Mouse (Mus musculus) CH12.LX (cell line): ENCODE data around the gene Plscr1. TPM values are rescaled to one million over a fixed set of nuclear protein-coding genes. Genes with fewer than 3 reads are reported as not detected.

ENCODE experiments used
- DNase-seq: peaks from one replicate; pipeline ENCODE4 v3.0.0-alpha.2; 2013; ENCODE audit errors: extremely low read depth
- H3K27ac ChIP-seq: 2 replicates; pipeline ENCODE4 v1.5.1; 2012; ENCODE audit warnings: low read depth, mild to moderate bottlenecking, control low read depth, moderate library complexity; ENCODE audit not compliant: insufficient read depth
- H3K27me3 ChIP-seq: replicated peaks from 2 replicates; pipeline ENCODE3; 2012; ENCODE audit warnings: inconsistent platforms
- H3K36me3 ChIP-seq, 2 experiments: replicated peaks in 1 of 2; 2 replicates each; pipeline versions ENCODE3 to v1.6.1; 2012; ENCODE audit warnings: inconsistent platforms in 1 of 2, low read length in 1 of 2, mild to moderate bottlenecking in 1 of 2, mixed read lengths in 1 of 2, moderate library complexity in 1 of 2; ENCODE audit not compliant: control insufficient read depth in 1 of 2, insufficient read depth in 1 of 2
- H3K4me1 ChIP-seq, 2 experiments: 2 replicates each; pipeline ENCODE4 v1.6.1; 2012; ENCODE audit warnings: inconsistent platforms in 1 of 2, moderate library complexity in 1 of 2; ENCODE audit not compliant: insufficient read depth in 2 of 2, control insufficient read depth in 1 of 2
- H3K4me2 ChIP-seq: 2 replicates; pipeline ENCODE4 v1.6.1; 2012; ENCODE audit warnings: low read depth, mild to moderate bottlenecking, control low read depth; ENCODE audit not compliant: poor library complexity, insufficient read depth, severe bottlenecking
- H3K4me3 ChIP-seq, 3 experiments: fragments of 150-350 bp in 1 of 3; sonication (generic) in 1 of 3; replicated peaks in 1 of 3; 2 replicates each; pipeline versions ENCODE3 to v1.5.1; 2011 to 2012; ENCODE audit warnings: low read depth in 2 of 3, low read length in 2 of 3, mild to moderate bottlenecking in 2 of 3, moderate library complexity in 2 of 3, control low read depth in 1 of 3, improper control_type of control experiment in 1 of 3, inconsistent platforms in 1 of 3, mixed read lengths in 1 of 3; ENCODE audit not compliant: poor library complexity in 1 of 3
- H3K79me2 ChIP-seq: replicated peaks from 2 replicates; pipeline ENCODE4 v1.6.1; 2012; ENCODE audit warnings: mild to moderate bottlenecking, moderate library complexity; ENCODE audit not compliant: control insufficient read depth, poor library complexity, insufficient read depth, severe bottlenecking; ENCODE audit errors: extremely low read depth
- H3K9ac ChIP-seq: 2 replicates; pipeline ENCODE4 v1.6.1; 2012; ENCODE audit warnings: low read depth, mild to moderate bottlenecking, control low read depth, moderate library complexity; ENCODE audit not compliant: insufficient read depth
- H3K9me3 ChIP-seq: replicated peaks from 2 replicates; pipeline ENCODE3; 2012; ENCODE audit warnings: low read length, inconsistent platforms, mixed read lengths
- CHD2 ChIP-seq: IDR thresholded peaks from 2 replicates; pipeline ENCODE4 v1.6.1; 2011; ENCODE audit warnings: low read length, improper control_type of control experiment
- CTCF ChIP-seq, 2 experiments: IDR thresholded peaks in 1 of 2; conservative IDR thresholded peaks in 1 of 2; 2 replicates each; pipeline ENCODE4 v1.5.1; 2011 to 2012; ENCODE audit warnings: low read depth in 2 of 2, low read length in 2 of 2, improper control_type of control experiment in 1 of 2, inconsistent platforms in 1 of 2, mild to moderate bottlenecking in 1 of 2, moderate library complexity in 1 of 2
- EP300 ChIP-seq: IDR thresholded peaks from 2 replicates; pipeline ENCODE4 v1.6.1; 2011; ENCODE audit warnings: low read length, improper control_type of control experiment
- IRF4 ChIP-seq: IDR thresholded peaks from 2 replicates; pipeline ENCODE4 v1.6.1; 2014; ENCODE audit warnings: low read depth, mild to moderate bottlenecking, inconsistent platforms, low read length, improper control_type of control experiment
- JUN ChIP-seq: IDR thresholded peaks from 2 replicates; pipeline ENCODE4 v1.6.1; 2011; ENCODE audit warnings: low read depth, mild to moderate bottlenecking, low read length, improper control_type of control experiment, moderate library complexity; ENCODE audit not compliant: insufficient read depth
- JUND ChIP-seq: conservative IDR thresholded peaks from 2 replicates; pipeline ENCODE4 v1.6.1; 2011; ENCODE audit warnings: low read depth, low read length, improper control_type of control experiment
- MAX ChIP-seq: IDR thresholded peaks from 2 replicates; pipeline ENCODE4 v1.6.1; 2011; ENCODE audit warnings: low read length, improper control_type of control experiment
- MYC ChIP-seq: IDR thresholded peaks from 2 replicates; pipeline ENCODE4 v1.6.1; 2011; ENCODE audit warnings: low read depth, mild to moderate bottlenecking, improper control_type of control experiment, low read length
- NRF1 ChIP-seq: IDR thresholded peaks from 2 replicates; pipeline ENCODE4 v1.6.1; 2014; ENCODE audit warnings: low read depth, mild to moderate bottlenecking, inconsistent platforms, low read length, improper control_type of control experiment, moderate library complexity
- RAD21 ChIP-seq: IDR thresholded peaks from 2 replicates; pipeline ENCODE4 v1.6.1; 2011; ENCODE audit warnings: low read depth, mild to moderate bottlenecking, low read length, improper control_type of control experiment, moderate library complexity
- RCOR1 ChIP-seq: conservative IDR thresholded peaks from 2 replicates; pipeline ENCODE4 v1.6.1; 2012; ENCODE audit warnings: low read depth, mild to moderate bottlenecking, inconsistent platforms, low read length, improper control_type of control experiment
- SMC3 ChIP-seq: IDR thresholded peaks from 2 replicates; pipeline ENCODE4 v1.6.1; 2011; ENCODE audit warnings: low read depth, low read length, improper control_type of control experiment
- TBP ChIP-seq: conservative IDR thresholded peaks from 2 replicates; pipeline ENCODE4 v1.6.1; 2011; ENCODE audit warnings: low read depth, low read length, improper control_type of control experiment
- ZC3H11A ChIP-seq: IDR thresholded peaks from 2 replicates; pipeline ENCODE4 v1.6.1; 2012; ENCODE audit warnings: low read depth, mild to moderate bottlenecking, inconsistent platforms, low read length, improper control_type of control experiment
- dilution Hi-C: fragments of 300-500 bp; cut with MboI; formaldehyde crosslinking; loops from 2 replicates; pipeline ENCODE4 v1.14.3; 2020; ENCODE audit warnings: low sequenced_read_pairs; ENCODE audit not compliant: extremely low pct_unique_long_range_greater_than_20kb, extremely low pct_ligation_motif_present
- in situ Hi-C: fragments of 300-500 bp; cut with MboI; formaldehyde crosslinking; loops from 3 replicates; pipeline ENCODE4 v1.14.3; 2019; ENCODE audit warnings: low sequenced_read_pairs, low pct_ligation_motif_present, low pct_unique_long_range_greater_than_20kb, mixed read lengths
- polyA plus RNA-seq: library from polyadenylated mRNA; unstranded; fragments of >175 nt; gene quantifications from 2 replicates; pipeline ENCODE4 v1.2.1, GENCODE M21; 2012; ENCODE audit warnings: low read depth; ENCODE audit not compliant: insufficient read length
- total RNA-seq, 2 experiments: library from RNA; depleted of rRNA; stranded (reverse); fragments of 300-350 nt in 1 of 2; fragments of >200 nt in 1 of 2; gene quantifications; 2 replicates each; pipeline ENCODE4 v1.2.3; 2012 to 2014

Gene Plscr1
- total and polyA plus RNA-seq, 3 experiments, result 194 to 489 (median 403) TPM

DNA sequence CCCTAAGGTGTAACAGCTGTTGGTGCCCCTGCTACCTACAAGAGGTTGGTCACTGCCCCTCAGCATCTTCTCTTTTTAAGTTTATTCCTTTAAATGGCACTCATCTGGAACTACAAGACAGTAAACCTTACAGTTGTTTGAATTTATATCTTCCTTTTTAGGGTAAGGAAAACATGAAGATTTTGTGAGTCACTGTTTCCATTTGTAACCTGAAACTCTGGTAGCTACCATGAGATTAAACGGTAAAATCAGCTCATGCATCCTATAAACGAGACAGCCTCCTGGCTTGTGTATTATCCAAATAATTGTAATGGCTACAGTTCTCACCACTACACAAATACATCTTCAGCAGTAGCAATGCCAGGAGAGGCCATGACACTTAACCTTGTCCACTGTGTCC lies 45.2 kb upstream of the Plscr1 start:
- dilution Hi-C loops (no loop called here), in situ Hi-C loops (loop anchor here (25.0 kb wide), 1 partner anchor 408 kb away; no protein-coding TSS in a partner anchor)
- no peaks in the 10 kb centered on the region for H3K79me2 ChIP-seq
- H3K4me2 ChIP-seq, result no peak overlapping the region
- peaks cover 0 to 16% of the 10 kb centered on the region in 2 experiments; a peak in 1 of 4 replicates for H3K4me1 ChIP-seq
- no peaks in the 10 kb centered on the region for H3K9me3 ChIP-seq
- H3K4me3 ChIP-seq, result no peak overlapping the region
- no peak for TF ChIP-seq NRF1
- TF ChIP-seq JUND, result peak; percentile 88
- TF ChIP-seq EP300, result peak; percentile 69
- TF ChIP-seq JUN, result peak; percentile 53
- H3K36me3 ChIP-seq, result no peaks in the 10 kb centered on the region
- no peak overlapping the region for H3K9ac ChIP-seq
- no peaks in the 10 kb centered on the region for H3K27me3 ChIP-seq
- no peak overlapping the region for H3K27ac ChIP-seq
- DNase-seq, result peak; percentile 12

DNA sequence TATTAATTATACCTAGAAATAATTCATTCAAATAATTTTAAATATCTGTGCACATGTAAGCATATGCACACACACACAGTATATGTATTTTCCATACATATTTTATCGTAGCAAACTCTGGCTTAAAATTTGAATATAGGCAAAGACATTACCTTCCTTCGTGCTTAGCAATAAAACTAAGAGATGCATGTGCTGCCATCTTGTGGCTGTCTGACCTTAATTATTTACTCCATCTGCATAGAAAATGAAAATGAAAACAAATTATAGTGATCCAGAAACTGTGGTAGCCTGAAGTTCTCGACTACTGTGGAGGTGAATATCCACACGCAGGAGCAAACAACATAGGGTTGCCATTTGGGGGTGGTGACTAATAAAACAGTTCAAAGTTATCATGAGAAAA lies 42.2 kb upstream of the Plscr1 start:
- Histone ChIP-seq H3K27me3 (no peaks in the 10 kb centered on the region), H3K36me3 (no peaks in the 10 kb centered on the region), H3K4me3 (peak overlapping the region; percentile 32 to 58 (median 53)), H3K27ac (no peak overlapping the region), H3K79me2 (no peaks in the 10 kb centered on the region), H3K4me2 (peak overlapping the region; percentile 97; the same call in 1 of the 2 replicates), H3K4me1 (peaks cover 0 to 16% of the 10 kb centered on the region in 2 experiments; a peak in 1 of 4 replicates), H3K9me3 (no peaks in the 10 kb centered on the region), H3K9ac (peak overlapping the region; percentile 78; the same call in 1 of the 2 replicates)
- dilution Hi-C loops, result no loop called here
- in situ Hi-C loops, result loop anchor here (25.0 kb wide), 1 partner anchor 405 kb away; no protein-coding TSS in a partner anchor
- DNase-seq, result peak; percentile 70
- TF ChIP-seq CTCF (conservative IDR thresholded peaks at IDR 0.05 in 1 of 2, IDR thresholded peaks at IDR 0.05 in 1 of 2; ENCODE audit: low read depth in 2 of 2, low read length in 2 of 2) (peak in 1 of 2 experiments; percentile 70; a peak in 2 of 4 replicates), JUND (no peak), IRF4 (0 out of 2 replicates have a peak, but pooled peaks have one; percentile 12), RAD21 (peak; percentile 67), SMC3 (peak; percentile 64), MYC (0 out of 2 replicates have a peak, but pooled peaks have one; percentile 38), MAX (no peak)

DNA sequence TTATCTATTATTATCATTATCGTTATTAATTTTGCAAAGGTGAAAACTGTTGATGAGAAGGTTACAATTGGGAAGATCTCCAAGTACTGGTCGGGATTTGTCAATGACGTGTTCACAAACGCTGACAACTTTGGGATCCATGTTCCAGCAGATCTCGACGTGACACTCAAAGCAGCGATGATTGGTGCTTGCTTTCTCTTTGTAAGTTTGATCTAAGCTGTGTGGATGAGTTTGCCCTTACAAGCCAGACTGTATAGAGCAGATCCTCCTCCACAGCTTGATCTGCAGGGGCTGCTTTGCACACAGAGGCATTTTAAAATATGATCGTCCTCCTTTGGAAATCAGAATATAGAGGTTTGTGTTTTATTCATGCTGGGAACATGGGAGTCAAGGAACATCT lies 41.8 kb upstream of the Plscr1 start:
- H3K9me3 ChIP-seq, result no peaks in the 10 kb centered on the region
- no peaks in the 10 kb centered on the region for H3K36me3 ChIP-seq
- peak overlapping the region; percentile 78 for H3K9ac ChIP-seq
- in situ Hi-C loops, result loop anchor here (25.0 kb wide), 1 partner anchor 405 kb away; no protein-coding TSS in a partner anchor
- H3K27ac ChIP-seq, result no peak overlapping the region
- dilution Hi-C loops, result no loop called here
- peaks cover 0 to 16% of the 10 kb centered on the region in 2 experiments; a peak in 1 of 4 replicates for H3K4me1 ChIP-seq
- DNase-seq, result peak; percentile 16
- H3K27me3 ChIP-seq, result no peaks in the 10 kb centered on the region
- TF ChIP-seq CHD2 (no peak), ZC3H11A (no peak), TBP (no peak), RCOR1 (no peak), IRF4 (no peak)
- no peaks in the 10 kb centered on the region for H3K79me2 ChIP-seq
- H3K4me3 ChIP-seq, result peak overlapping the region; percentile 32 to 58 (median 53)
- peak overlapping the region; percentile 97 for H3K4me2 ChIP-seq
